Mouse (Mus musculus): Measurements from ENCODE around the gene Dusp19.

Dusp19 gene

DNA sequence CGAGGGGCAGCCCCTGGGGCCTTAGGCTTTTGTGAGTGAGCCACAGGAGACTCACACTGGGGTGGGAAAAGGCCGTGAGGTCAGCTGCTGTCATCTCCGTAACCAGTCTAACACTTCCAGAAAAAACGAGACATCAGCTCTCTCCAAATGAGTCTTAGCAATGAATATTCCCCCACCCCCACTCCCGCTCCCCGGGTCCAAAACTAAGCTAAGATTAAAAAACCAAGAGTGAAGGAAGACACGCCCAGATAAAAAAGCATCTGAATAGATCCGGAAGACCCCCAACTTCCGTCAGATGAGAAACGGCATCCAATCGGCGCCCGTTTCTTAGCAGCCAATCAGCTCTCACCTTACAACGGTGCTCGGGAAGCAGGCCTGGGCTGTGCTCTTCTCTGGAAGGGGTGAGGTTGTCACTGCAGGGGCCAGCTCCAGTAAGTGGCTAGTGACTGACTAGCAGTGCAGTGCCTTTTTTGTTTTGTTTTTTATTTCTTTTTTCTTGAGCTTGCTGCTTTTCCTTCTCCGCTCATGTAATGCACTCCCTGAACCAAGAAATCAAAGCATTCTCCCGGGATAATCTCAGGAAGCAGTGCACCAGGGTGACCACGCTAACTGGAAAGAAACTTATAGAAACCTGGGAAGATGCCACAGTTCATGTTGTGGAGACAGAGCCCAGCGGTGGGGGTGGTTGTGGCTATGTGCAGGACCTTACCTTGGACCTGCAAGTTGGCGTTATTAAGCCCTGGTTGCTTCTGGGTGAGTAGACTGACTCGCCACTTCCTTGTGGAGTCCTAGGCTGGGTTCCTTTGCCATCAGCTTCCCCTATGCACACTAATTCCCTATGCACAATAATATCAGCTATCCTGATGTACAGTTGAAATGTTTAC is at the start of gene Dusp19, which contains the start of gene Nup35:
Gene Dusp19, plus strand, starts transcription at position 192 of the 884 bp plus-strand sequence.
Gene Nup35, plus strand, starts transcription at position 383 of the 884 bp plus-strand sequence.
- DNase-seq = peak; percentile 97

DNA sequence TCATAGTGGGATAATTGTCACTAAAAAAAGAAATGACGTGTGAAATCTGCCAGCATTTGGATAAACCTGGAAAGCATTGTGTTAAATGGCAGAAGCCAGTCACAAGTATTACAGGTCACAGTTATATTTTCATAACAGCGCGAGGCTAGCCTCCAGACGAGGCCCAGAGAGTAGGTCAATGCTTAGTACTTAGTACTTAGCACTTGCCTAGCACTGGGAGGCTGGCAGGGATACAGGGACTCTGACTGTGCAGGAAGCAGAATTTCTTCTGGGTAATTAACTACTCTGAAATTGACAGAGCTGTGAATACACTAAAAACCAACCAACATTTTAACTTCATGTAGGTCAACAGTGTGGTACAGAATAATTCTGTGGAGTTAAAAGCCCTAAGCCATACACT is 49.4 kb upstream of the Dusp19 start:
- DNase-seq = peak; percentile 37 to 54

DNA sequence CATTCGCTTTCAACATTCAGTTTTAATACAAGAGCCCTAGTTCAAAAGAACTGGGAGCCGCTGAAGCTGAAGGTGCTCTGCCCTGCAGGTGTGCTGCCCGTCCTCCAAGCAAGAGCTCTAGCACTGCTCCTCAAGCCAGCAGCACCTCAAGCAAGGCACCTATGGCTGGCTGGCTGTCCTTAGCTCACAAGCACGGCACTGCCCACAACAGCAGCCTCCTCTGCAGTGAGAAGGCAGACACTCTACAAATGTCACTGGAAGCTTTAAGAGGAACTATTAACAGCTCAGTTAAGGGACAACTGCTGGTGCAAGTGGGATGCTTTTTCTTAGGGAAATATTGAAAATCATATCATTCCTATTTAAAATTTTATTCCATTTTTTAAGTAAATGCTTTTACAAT is 46.2 kb upstream of the Dusp19 start:
- DNase-seq = no peak

DNA sequence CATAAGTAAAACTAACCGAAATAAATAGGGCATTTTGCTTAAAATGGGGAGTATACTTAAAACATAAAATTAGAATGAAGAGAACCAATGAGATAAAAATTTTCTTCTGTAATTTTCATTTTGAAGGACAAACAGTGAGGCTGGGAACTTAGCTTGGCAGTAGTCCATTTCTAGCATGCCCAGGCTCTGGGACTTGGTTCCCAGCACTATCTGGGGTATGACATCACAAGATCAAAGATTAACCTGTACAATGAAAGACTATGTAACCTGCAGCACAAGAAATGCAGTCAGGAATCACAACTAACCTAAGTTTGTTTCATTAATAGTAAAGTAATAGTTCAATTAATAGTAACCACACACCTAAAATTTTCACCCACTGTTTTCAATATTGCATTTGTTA is 39.6 kb upstream of the Dusp19 start:
- DNase-seq = no peak

DNA sequence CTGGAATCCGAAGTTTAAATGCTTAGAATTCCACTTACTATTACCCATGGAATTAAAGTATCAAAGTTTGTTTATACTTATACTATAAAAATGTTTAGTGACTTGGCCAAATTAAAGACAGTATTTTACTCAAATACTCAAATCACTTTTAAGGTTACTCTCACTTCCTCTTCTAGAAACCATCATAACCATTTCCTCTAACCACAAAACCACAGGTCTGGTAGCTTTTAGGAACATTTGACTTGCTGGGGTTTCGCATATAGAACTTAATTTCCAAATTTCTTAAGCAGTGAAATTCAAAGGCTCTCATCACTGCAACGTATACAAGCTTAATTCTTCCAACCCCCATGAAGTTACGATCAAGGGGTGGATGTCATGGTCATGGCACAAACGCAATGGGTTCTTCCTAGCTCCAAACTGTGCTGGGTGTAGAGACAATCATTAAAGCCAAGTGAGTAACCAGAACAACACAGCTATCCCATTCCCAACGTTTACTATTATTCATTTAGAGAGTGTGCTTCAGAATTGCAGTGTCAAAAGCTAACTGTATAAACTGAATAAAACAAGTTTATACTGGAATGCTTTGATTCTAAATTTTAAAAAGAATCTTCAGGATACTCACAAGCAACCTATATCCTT is 37.5 kb upstream of the Dusp19 start:
- no peak for DNase-seq

DNA sequence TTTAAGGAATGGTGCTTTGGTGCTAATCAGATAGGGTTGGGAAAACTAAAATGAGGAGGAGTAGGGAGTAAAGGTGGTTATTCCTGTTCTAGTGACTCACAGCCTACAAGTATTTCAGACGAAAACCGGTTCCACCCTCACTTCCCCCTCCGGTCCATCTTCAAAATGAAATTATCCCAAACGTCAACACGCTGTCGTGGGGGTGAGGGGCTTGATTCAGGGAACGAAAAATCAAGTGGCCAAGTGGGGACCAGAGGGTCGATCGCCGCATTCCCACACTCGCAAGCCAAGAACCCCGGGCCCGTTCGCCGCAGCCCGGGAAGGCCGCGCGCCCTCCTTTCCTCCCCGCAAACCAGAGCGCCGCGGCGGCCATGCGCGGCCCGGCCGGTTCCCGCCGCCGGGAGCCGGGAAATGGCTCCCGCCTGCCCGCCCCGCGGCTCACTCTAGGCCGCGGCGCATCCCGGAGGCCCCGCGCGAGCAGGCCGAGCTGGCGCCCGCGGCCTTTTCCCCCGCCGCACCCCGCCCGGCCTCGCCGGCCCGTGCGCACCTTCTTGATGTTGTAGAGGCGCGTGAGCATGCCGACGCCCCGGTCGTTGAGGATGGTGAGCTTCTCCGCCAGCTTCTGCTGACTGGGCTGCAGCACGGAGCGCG is 36.4 kb upstream of the Dusp19 start:
- DNase-seq = peak in 1 of 2 experiments; percentile 63

DNA sequence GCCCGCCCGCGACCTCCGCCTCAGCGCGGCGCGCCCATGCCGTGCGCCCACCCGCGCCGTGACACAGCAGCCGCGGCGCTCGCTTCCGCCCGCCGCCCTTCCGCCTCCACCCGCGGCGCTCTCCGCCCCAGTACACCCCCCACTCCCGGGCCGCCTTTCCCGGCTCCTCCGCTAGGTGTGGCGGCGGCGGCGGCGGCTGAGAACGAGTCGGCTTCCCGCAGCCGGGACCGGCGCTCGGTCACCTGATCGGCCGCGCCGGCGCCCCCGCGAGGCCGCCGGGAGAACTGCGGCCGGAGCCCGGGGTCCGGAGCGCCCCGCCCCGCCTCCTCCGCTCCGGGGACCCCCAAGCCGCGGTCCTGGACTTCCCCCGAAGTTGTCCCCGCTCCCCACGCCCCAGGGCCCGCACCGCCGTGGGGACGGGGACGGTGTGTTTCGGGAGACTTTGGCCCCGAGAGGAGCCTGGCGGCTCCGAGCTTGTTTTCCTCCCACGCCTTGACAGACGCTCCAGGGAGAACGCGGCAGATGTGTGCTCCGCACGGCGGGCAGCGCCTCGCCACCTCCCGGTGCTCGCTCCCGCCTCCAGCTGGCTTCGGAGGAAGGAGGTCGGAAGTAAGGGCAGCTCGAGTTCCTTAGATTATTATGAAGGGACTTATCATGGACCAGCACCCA is 35.7 kb upstream of the Dusp19 start, which contains the start of gene Nckap1:
Gene Nckap1, minus strand, starts transcription at position 338 of the 669 bp plus-strand sequence.
- peak; percentile 95 to 96 for DNase-seq

DNA sequence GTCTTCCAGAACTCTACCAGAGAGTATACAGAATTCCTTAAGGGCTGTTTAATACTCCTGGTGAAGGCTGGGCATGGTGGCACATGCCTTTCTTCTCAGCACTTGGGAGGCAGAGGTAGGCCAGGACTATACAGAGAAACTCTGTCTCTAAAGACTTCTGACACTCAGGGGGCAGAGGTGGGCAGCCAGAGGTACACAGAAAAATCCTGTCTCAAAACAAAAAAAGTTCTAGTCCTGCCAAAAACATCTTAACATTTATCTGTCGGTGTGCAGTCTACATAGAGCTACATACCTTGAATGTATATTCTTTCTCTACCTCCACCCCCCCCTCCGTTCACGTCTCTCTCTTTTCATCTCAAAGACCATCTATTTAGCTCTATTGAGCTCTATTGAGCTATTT is 34.5 kb upstream of the Dusp19 start:
- DNase-seq = no peak

DNA sequence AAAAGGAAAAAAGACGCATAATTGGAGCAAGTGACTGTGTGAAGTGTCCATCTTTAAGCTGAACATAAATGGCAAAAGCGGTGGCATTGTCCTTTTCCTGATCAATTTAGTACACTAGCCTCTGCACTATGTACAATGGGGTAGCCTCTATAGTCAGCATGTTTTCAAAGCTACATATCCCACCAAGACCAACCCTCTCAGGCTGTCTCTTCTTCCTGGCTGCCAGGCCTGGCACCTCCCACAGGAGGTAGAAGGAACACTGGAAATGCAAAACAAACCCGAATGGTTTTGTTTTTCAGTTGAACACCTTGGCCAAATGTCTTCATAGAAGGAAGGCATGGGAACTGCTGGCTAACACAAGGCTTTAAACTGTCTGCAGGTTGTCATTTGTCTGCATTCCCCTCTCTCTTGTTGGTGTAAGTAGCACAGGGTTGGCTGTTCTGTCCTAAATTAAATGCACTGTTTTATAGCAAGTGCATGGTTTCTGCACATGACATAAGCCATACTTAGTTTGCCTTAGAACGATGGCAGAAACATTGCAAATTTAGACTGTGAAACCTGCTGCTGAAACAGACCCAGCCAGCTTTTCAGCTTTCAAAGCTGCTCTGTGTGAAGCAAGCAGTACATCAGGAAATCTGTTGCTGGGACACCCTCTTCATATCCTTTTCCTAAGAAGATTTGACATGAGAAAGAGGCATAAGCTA is 22.5 kb upstream of the Dusp19 start:
- no peak for DNase-seq

DNA sequence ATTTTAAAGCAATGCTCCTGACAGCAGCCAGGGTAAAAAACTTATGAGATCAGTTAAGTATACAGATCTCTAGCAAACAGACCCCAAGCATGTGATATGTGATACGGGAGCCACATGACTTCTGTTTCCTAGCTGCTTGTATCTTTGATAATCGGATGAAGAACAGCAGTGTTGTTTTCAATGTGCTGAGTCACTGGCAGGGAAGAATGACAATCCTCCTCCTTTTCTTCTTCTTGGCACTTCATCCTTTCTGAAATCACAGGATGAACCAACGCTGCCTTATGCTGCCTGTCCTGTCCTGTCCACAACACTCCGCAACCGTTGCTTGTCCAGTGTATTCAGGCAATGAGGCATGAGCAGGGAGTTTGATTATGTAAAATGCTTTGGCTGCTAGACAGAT is 19.9 kb upstream of the Dusp19 start:
- DNase-seq = no peak

DNA sequence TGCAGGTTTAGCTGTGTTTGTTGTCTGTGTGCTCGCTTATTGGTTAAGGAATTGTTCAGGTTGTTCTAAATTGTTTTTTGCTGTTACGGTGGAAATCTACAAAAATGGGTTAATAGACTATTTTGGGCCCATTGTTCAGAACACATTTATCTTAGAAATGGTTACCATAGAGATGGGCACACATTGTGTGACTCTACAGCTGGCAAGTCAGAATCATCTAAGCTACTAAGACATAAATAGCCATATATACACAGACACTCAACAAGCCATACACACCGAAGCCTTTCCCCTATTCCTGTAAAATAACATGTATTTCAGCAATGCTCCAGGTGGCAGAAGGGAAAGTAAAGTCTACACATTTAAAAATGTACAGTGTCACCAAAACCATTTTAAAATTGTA is 17.0 kb upstream of the Dusp19 start:
- DNase-seq = no peak

DNA sequence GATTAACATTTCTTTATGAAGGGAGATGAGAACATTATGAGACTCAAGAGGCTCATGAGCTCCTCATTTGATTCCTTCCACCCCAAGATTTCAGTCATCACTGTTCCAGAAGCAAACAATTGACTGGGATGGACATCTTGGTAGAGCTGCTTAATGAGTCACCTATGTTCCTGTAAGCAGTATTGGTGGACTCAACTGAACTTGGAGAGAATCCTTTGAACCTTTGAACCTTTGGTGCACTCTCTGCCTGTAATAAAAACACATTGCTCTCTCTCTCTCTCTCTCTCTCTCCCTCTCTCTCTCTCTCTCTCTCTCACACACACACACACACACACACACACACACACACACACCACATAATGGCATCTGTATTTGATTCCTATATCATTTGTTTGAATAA is 16.2 kb upstream of the Dusp19 start:
- no peak for DNase-seq

DNA sequence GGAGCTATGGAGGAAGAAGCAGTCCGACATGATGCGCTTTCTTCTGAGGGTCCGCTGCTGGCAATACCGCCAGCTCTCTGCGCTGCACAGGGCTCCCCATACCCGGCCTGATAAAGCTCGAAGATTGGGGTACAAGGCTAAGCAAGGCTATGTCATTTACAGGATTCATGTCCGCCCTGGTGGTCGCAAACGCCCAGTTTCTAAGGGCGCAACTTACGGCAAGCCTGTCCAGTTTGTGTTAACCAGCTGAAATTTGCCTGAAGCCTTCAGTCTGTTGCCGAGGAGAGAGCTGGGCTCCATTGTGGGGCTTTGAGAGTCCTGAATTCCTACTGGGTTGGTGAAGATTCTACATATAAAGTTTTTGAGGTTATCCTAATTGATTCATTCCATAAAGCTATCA is 14.1 kb upstream of the Dusp19 start:
- no peak for DNase-seq

DNA sequence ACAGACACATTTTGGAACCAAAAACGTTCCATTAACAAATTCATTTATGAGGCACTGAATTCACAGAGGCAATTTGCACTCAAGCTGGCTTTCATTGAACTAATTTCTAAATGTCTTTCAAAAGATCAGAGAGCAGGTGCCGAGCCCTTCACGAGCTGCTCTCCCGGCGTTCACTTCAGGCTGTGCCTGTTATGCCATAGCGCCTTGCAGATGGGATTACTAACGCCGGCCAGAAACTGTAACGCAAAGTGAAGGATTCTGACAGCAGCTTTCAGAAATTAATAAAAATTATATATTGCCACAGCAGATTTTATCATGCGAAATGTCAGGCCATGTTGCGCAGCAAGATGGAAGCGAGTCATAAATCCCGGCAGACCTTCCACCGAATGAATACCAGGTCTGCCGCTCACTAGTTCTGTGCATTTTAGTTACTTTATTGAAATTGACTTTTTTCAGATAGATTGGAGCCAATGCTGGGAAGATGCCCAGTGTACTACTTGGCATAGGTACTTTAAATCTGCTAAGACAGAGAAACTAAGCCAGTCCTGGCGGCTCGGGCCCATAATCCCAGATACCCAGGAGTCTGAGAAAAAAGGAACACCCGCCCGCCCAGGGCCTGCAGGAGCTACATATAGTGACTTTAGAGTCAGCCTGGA is 12.9 kb upstream of the Dusp19 start:
- peak; percentile 59 to 60 for DNase-seq

DNA sequence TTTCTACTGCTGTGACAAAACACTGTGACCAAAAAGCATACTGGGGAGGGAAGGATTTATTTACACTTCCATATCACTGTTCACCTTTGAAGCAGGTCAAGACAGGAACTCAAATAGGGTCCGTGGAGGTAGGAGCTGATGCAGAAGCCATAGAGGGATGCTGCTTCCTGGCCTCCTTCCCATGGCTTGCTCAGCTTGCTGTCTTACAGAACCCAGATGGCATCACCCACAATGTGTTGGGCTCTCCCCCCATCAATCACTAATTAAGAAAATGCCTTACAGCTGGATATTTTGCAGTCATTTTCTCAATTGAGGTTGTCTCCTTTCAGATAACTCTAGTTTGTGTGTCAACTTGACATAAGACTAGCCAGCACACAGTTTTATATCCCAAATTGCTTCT is 4.6 kb upstream of the Dusp19 start:
- DNase-seq = peak in 1 of 2 experiments; percentile 11

DNA sequence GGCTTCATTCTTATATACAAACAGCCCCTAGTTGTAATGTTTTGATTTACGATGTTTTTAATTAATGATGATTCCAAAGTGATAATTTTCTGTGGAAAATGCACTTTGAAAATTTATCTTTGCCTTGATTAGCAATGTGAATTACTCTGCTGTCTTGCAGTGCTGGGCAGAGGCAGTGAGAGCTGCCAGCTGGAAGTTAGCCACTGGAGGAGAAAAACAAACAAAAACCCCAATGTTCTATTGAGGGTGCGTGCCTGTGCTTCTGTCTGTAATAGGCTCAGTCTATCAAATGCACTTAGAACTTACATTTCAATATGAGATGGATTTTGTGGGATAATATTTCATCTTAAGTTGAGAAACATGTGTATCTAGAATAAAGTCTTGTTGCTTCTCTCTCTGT is 4.0 kb upstream of the Dusp19 start:
- DNase-seq = peak; percentile 22 to 44

DNA sequence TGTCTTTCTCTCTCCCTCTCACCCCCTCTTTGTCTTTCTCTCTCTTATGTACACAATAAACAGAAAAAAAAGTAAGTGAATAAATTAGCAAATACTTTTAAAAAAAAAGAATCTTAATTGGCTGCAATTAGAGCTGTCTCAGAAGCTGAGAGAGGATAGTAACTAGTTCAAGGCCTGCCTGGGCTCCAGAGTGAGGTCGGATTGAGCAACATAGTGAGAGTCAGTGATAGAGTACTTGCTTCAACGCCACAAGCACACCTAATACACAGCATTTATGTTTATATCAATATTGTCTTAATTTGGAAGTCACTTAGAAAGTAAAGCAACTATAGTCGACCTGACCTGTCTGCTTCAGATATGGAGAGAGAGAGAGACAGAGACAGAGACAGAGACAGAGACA is 2.1 kb downstream of the Dusp19 start:
- DNase-seq = no peak

DNA sequence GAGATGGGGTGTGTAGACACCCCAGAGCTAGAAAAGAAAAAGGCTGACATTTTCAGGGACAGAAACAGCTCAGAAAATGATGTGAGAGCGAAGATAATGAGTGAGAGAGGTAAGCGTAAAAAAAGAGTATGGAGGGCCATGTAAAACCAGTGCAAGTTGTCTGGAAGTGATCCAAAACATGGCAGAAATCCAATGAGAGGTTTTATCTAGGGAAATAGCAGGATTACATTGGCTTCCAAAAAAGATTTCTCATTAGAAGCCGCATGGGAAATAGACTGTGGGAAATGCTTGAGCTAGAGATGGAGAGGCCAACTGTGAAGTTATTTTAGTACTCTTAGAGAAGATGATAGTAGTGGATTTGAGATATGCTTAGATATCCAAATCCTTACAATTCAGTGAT is 5.1 kb downstream of the Dusp19 start:
- DNase-seq = no peak

DNA sequence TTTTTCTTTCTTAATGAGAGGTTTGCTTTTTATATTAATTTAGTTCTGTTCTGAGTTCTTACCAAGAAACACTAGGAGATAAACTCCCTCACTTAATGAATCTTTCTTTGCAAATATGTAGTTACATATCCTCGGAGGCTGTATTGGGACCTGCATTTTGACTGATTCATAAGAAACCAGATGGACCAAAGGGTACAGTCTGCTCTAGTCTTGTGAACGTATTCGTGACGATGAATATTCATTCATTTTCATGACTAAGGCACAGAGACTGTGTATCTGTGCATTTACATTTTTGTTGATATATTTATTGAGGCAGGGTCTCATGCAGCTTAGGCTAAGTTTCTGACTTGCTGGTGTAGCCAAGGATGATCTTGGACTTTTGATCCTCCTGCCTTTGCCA is 7.7 kb downstream of the Dusp19 start:
- DNase-seq = no peak

DNA sequence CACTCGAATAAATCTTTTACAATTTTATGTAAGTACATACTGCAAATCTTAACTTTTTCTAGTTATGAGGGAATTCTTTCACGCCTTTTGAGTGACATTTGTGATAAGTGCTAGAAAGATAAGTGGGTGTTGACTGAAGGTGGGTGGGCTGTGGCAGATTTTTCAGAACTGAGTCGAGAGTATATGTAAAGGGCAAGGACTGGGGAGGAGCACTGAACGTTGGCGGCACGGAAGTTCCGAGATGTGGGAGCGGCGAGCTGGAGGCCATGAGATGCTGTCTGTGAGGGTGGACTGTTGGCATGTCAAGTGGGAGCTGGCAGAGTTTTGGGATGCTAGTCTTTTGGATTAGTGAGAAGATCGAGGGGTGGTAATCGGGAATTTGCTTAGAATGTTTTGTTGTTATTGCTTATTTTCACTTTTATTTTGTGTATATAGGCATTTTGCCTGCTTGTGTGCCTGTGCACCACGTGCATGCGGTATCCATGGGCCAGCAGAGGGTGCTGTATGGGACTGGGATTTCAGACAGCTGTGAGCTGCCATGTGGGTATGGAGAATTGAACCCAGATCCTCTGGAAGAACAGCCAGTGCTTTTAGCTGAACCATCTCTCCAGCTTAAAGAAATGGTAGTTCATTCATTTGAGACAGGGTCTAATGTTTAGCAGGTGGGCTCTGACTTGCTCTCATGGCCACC is 15.6 kb downstream of the Dusp19 start:
- no peak for DNase-seq
